Mouse (Mus musculus) kidney, embryonic 15.5 days (tissue): ENCODE results near the gene Rfx8. TPM values are rescaled to one million over a fixed set of nuclear protein-coding genes. Genes with fewer than 3 reads are reported as not detected.

Experiments
- ATAC-seq: fragments of 200-750 bp; cut with Nextera tagmentation; replicated peaks from 2 replicates; pipeline ENCODE4 v1.8.0; 2017; ENCODE audit warnings: moderate TSS enrichment; ENCODE audit not compliant: low FRiP score
- H3K27ac ChIP-seq: fragments of 300-500 bp; sonication (generic); 2 replicates; pipeline ENCODE4 v1.5.1; 2015; ENCODE audit warnings: mild to moderate bottlenecking, inconsistent platforms
- H3K27me3 ChIP-seq: fragments of 300-500 bp; sonication (generic); 2 replicates; pipeline ENCODE4 v1.6.1; 2015; ENCODE audit warnings: inconsistent platforms
- H3K36me3 ChIP-seq: fragments of 300-500 bp; sonication (generic); 2 replicates; pipeline ENCODE4 v1.6.1; 2015; ENCODE audit warnings: inconsistent platforms
- H3K4me1 ChIP-seq: fragments of 300-500 bp; sonication (generic); 2 replicates; pipeline ENCODE4 v1.6.1; 2015; ENCODE audit warnings: inconsistent platforms
- H3K4me2 ChIP-seq: fragments of 300-500 bp; sonication (generic); 2 replicates; pipeline ENCODE4 v1.6.1; 2015; ENCODE audit warnings: moderate library complexity, mild to moderate bottlenecking, inconsistent platforms
- H3K4me3 ChIP-seq: fragments of 300-500 bp; sonication (generic); replicated peaks from 2 replicates; pipeline ENCODE4 v1.5.1; 2015; ENCODE audit warnings: mild to moderate bottlenecking, inconsistent platforms
- H3K9ac ChIP-seq: fragments of 300-500 bp; sonication (generic); 2 replicates; pipeline ENCODE4 v1.6.1; 2015; ENCODE audit warnings: mild to moderate bottlenecking, inconsistent platforms
- H3K9me3 ChIP-seq: fragments of 300-500 bp; sonication (generic); replicated peaks from 2 replicates; pipeline ENCODE4 v1.6.1; 2016; ENCODE audit warnings: inconsistent platforms
- WGBS: fragments of 180-500 bp; shearing (Covaris S2); methylation state at CpG from one replicate; pipeline ENCODE4 v1.1.7; 2015; ENCODE audit warnings: mixed read lengths; 5-methylcytosine and 5-hydroxymethylcytosine counted together
- polyA plus RNA-seq: library from polyadenylated mRNA; unstranded; fragments of >200 nt; fragmentation: Nextera tagmentation; extraction: Ambion mirVana; gene quantifications from 2 replicates; pipeline ENCODE4 v1.2.1, GENCODE M21; 2015

Gene Rfx8
- polyA plus RNA-seq, 1 experiment from 2014 or later = 0.51 TPM

GRCm38 (mm10) chr1:39733876-39734275 lies 13.1 kb upstream of the Rfx8 start:
- peak overlapping the region; percentile 89 for H3K27ac ChIP-seq
- no peaks in the 10 kb centered on the region for H3K36me3 ChIP-seq
- H3K4me1 ChIP-seq = peaks cover 34% of the 10 kb centered on the region
- WGBS = 92% methylated on average over 10 of the region's 10 CpGs
- no peak overlapping the region for H3K4me3 ChIP-seq
- no peaks in the 10 kb centered on the region for H3K27me3 ChIP-seq
- no peaks in the 10 kb centered on the region for H3K9me3 ChIP-seq
- H3K4me2 ChIP-seq = no peak overlapping the region
- H3K9ac ChIP-seq = no peak overlapping the region
- ATAC-seq = no peak

- Histone ChIP-seq H3K4me3 (no peak overlapping the region), H3K27me3 (no peaks in the 10 kb centered on the region), H3K36me3 (no peaks in the 10 kb centered on the region), H3K4me2 (no peak overlapping the region), H3K9ac (no peak overlapping the region), H3K9me3 (no peaks in the 10 kb centered on the region), H3K27ac (peak overlapping the region; percentile 67; the same call in 1 of the 2 replicates), H3K4me1 (peaks cover 34% of the 10 kb centered on the region)
- ATAC-seq = no peak
- 52% methylated on average over 10 of the region's 10 CpGs for WGBS
These were observed 11.3 kb upstream of the Rfx8 start for GRCm38 (mm10) chr1:39732081-39732480.

GRCm38 (mm10) chr1:39731543-39731942 lies 10.7 kb upstream of the Rfx8 start:
- no peak for ATAC-seq
- Histone ChIP-seq H3K9me3 (no peaks in the 10 kb centered on the region), H3K4me2 (no peak overlapping the region), H3K4me1 (peaks cover 32% of the 10 kb centered on the region), H3K9ac (no peak overlapping the region), H3K4me3 (no peak overlapping the region), H3K36me3 (no peaks in the 10 kb centered on the region), H3K27me3 (no peaks in the 10 kb centered on the region), H3K27ac (peak overlapping the region; percentile 67)
- WGBS = 13% methylated on average over 9 of the region's 9 CpGs

- WGBS = 65% methylated on average over 5 of the region's 5 CpGs
- Histone ChIP-seq H3K4me1 (peaks cover 25% of the 10 kb centered on the region), H3K36me3 (no peaks in the 10 kb centered on the region), H3K27me3 (no peaks in the 10 kb centered on the region), H3K9me3 (no peaks in the 10 kb centered on the region), H3K27ac (peak overlapping the region; percentile 67), H3K4me3 (no peak overlapping the region), H3K4me2 (no peak overlapping the region), H3K9ac (no peak overlapping the region)
- no peak for ATAC-seq
These were observed 10.1 kb upstream of the Rfx8 start for GRCm38 (mm10) chr1:39730868-39731267.

GRCm38 (mm10) chr1:39729919-39730318 lies 9.1 kb upstream of the Rfx8 start:
- Histone ChIP-seq H3K27ac (no peak overlapping the region), H3K27me3 (no peaks in the 10 kb centered on the region), H3K9me3 (no peaks in the 10 kb centered on the region), H3K36me3 (no peaks in the 10 kb centered on the region), H3K4me3 (no peak overlapping the region), H3K4me2 (no peak overlapping the region), H3K9ac (no peak overlapping the region), H3K4me1 (peaks cover 19% of the 10 kb centered on the region)
- 85% methylated on average over 6 of the region's 6 CpGs for WGBS
- no peak for ATAC-seq

GRCm38 (mm10) chr1:39721351-39721726 lies 542 bp upstream of the Rfx8 start:
- Histone ChIP-seq H3K36me3 (no peaks in the 10 kb centered on the region), H3K9ac (no peak overlapping the region), H3K4me3 (peak overlapping the region; percentile 53), H3K4me2 (peak overlapping the region; percentile 87), H3K27ac (0 out of 2 replicates have a peak overlapping the region, but pooled peaks have one; percentile 25), H3K4me1 (peaks cover 28% of the 10 kb centered on the region), H3K27me3 (no peaks in the 10 kb centered on the region), H3K9me3 (no peaks in the 10 kb centered on the region)
- 21% methylated on average over 9 of the region's 9 CpGs for WGBS
- ATAC-seq = peak; percentile 52

- 0 out of 2 replicates have a peak overlapping the region, but pooled peaks have one; percentile 49 for H3K9ac ChIP-seq
- no peaks in the 10 kb centered on the region for H3K27me3 ChIP-seq
- 33% methylated on average over 2 of the region's 2 CpGs for WGBS
- no peaks in the 10 kb centered on the region for H3K36me3 ChIP-seq
- H3K27ac ChIP-seq = no peak overlapping the region
- peaks cover 38% of the 10 kb centered on the region for H3K4me1 ChIP-seq
- no peak for ATAC-seq
- peak overlapping the region; percentile 87 for H3K4me2 ChIP-seq
- no peaks in the 10 kb centered on the region for H3K9me3 ChIP-seq
- peak overlapping the region; percentile 53 for H3K4me3 ChIP-seq
These were observed 611 bp downstream of the Rfx8 start for GRCm38 (mm10) chr1:39720186-39720585.

- ATAC-seq = no peak
- Histone ChIP-seq H3K4me3 (no peak overlapping the region), H3K4me2 (no peak overlapping the region), H3K27me3 (no peaks in the 10 kb centered on the region), H3K9me3 (no peaks in the 10 kb centered on the region), H3K9ac (no peak overlapping the region), H3K4me1 (peaks cover 50% of the 10 kb centered on the region), H3K36me3 (no peaks in the 10 kb centered on the region), H3K27ac (peak overlapping the region; percentile 89)
- 93% methylated on average over 7 of the region's 7 CpGs for WGBS
These were observed 5.2 kb downstream of the Rfx8 start for GRCm38 (mm10) chr1:39715551-39715950.

- Histone ChIP-seq H3K27ac (peak overlapping the region; percentile 89), H3K4me1 (peaks cover 50% of the 10 kb centered on the region), H3K9me3 (no peaks in the 10 kb centered on the region), H3K9ac (0 out of 2 replicates have a peak overlapping the region, but pooled peaks have one; percentile 2), H3K27me3 (no peaks in the 10 kb centered on the region), H3K4me3 (no peak overlapping the region), H3K36me3 (no peaks in the 10 kb centered on the region), H3K4me2 (peak overlapping the region; percentile 17; the same call in 1 of the 2 replicates)
- WGBS = 79% methylated on average over 3 of the region's 3 CpGs
- ATAC-seq = no peak
These were observed 6.1 kb downstream of the Rfx8 start for GRCm38 (mm10) chr1:39714729-39715128.

GRCm38 (mm10) chr1:39713842-39714658 lies 6.7 kb downstream of the Rfx8 start:
- Histone ChIP-seq H3K27me3 (no peaks in the 10 kb centered on the region), H3K9me3 (no peaks in the 10 kb centered on the region), H3K4me3 (no peak overlapping the region), H3K9ac (no peak overlapping the region), H3K4me1 (peaks cover 44% of the 10 kb centered on the region), H3K4me2 (peak overlapping the region; percentile 17), H3K36me3 (no peaks in the 10 kb centered on the region), H3K27ac (peak overlapping the region; percentile 89)
- WGBS = 13% methylated on average over 16 of the region's 16 CpGs
- ATAC-seq = peak; percentile 78

- no peak overlapping the region for H3K4me3 ChIP-seq
- peak overlapping the region; percentile 89 for H3K27ac ChIP-seq
- no peak overlapping the region; the same call in 1 of the 2 replicates for H3K4me2 ChIP-seq
- WGBS = 89% methylated on average over 8 of the region's 8 CpGs
- no peaks in the 10 kb centered on the region for H3K9me3 ChIP-seq
- no peak for ATAC-seq
- no peaks in the 10 kb centered on the region for H3K36me3 ChIP-seq
- H3K27me3 ChIP-seq = no peaks in the 10 kb centered on the region
- no peak overlapping the region for H3K9ac ChIP-seq
- peaks cover 43% of the 10 kb centered on the region for H3K4me1 ChIP-seq
These were observed 7.5 kb downstream of the Rfx8 start for GRCm38 (mm10) chr1:39713300-39713699.

GRCm38 (mm10) chr1:39712261-39712660 lies 8.5 kb downstream of the Rfx8 start:
- no peaks in the 10 kb centered on the region for H3K27me3 ChIP-seq
- H3K4me1 ChIP-seq = peaks cover 41% of the 10 kb centered on the region
- H3K4me3 ChIP-seq = no peak overlapping the region
- H3K9me3 ChIP-seq = no peaks in the 10 kb centered on the region
- WGBS = 94% methylated on average over 7 of the region's 7 CpGs
- H3K9ac ChIP-seq = no peak overlapping the region
- no peak overlapping the region for H3K27ac ChIP-seq
- no peaks in the 10 kb centered on the region for H3K36me3 ChIP-seq
- H3K4me2 ChIP-seq = no peak overlapping the region
- ATAC-seq = no peak
